Mouse (Mus musculus) thymus, adult 18-20 months (tissue): ENCODE results near the gene Amy2a5.
"Not testable (repeated sequence)": the region's sequence is repeated elsewhere in the genome, so short reads cannot be mapped to it uniquely, and the experiment has no call there.

Experiments
- DNase-seq, 2 experiments: peaks; one replicate each; pipeline ENCODE4 v3.0.0; 2022; ENCODE audit warnings: mixed read lengths in 2 of 2

Gene Amy2a5

GRCm38 (mm10) chr3:113258737-113259136, at the start of gene Amy2a5:
Gene Amy2a5 (minus strand): TSS chr3:113258837.
- DNase-seq: not testable (repeated sequence)

DNA sequence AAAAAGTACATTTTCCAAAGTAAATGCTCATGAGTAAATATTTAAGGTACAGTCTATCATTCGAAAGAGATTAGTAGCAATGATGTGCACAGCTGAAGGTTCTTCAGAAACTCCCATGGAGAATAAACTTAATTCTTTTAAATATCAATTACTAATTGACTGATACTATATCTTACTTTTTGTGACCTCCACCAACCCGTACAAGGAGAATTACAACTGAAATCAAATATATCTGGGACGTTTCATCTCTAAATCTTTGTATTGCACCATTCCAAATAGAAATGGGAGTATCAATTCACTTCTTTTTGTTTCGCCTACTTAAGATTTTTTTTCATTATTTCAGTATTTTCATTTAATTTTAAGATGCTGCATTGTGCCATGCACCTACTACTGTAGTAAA, 32.7 kb upstream of the Amy2a5 start, which contains the start of gene Amy2a4:
TSS of gene Amy2a4 (minus strand) at position 101 of the 400 bp plus-strand sequence.
- DNase-seq: not testable (repeated sequence)

- DNase-seq: not testable (repeated sequence)
Observed at GRCm38 (mm10) chr3:113280285-113280684, 21.6 kb upstream of the Amy2a5 start.

DNA sequence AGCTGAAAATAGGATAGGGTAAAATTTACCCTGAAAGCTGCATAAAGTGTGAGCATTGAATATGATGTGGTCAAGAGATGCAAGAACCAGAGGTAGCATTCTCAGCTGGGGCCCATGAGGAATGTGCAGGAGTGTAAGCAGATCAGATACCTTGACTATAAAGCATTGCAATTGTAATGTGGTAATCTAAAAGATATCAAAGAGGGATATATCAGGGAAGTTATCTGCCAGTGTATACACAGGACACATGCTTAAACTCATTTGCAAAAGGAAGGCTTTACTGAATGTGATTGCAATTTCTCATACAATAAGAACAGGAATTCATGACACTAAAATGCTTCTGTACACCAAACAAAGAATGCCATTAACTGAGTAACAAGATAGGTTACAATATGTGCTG, 20.9 kb upstream of the Amy2a5 start:
- not testable (repeated sequence) for DNase-seq

DNA sequence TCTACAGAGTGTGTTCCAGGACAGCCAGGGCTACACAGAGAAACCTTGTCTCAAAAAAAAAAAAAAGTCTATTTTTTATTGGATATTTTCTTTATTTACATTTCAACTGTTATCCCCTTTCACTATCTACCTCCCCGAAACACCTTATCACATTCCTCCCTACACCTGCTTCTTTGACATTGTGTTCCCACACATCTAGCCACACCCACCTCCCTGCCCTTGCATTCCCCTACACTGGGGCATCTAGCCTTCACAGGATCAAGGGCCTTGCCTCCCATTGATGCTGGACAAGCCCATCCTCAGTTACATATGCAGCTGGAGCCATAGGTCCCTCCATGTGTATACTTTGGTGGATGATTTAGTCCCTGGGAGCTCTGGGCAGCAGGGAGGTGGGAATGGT, 31.5 kb downstream of the Amy2a5 start:
- no peak for DNase-seq
